In genomic region chr14:25826866-25827265, GRCm38 (mm10) we compare ENCODE assay signal across 24 mouse cellular contexts. TPM values are rescaled to one million over a fixed set of nuclear protein-coding genes. Genes with fewer than 3 reads are reported as not detected.
A peak's percentile ranks its signal among the peaks of the same experiment; 100 is the strongest.
DNase-seq lines count a peak whose midpoint lies in the region; ATAC-seq and TF ChIP-seq lines count a peak whose summit lies in the region.
"Had no signal": no experiment of that assay in that cellular context is flagged by ENCODE, and none has a peak within 500 bp of the region (broad histone marks: within the 10 kb centered on the region; RNA-seq: fewer than 3 reads in every experiment).

No protein-coding gene starts in this region.

- peak; percentile 74 for DNase-seq in 416B (ENCODE audit: low read depth)
- DNase-seq in intestine, embryonic 14.5 days (ENCODE audit: low spot score) = no peak
- no peak for DNase-seq in thymus, postnatal 4 days
- DNase-seq in urinary bladder, postnatal 10 days (ENCODE audit: low spot score) = no peak
- DNase-seq in urinary bladder, adult 2 months (ENCODE audit: low spot score) = no peak
- DNase-seq: adrenal gland, adult 8-10 months; adrenal gland, postnatal 25 days; cerebellum, adult 11-12 months; cerebellum, adult 8-10 months; cerebellum, postnatal 10 days; cerebellum, postnatal 36 days; gastrocnemius, postnatal 10 days; gastrocnemius, postnatal 36 days; heart, adult 2 months; heart, postnatal 14 days had no signal

- no peak for TF ChIP-seq CTCF in intestine, postnatal 0 days (IDR thresholded peaks at IDR 0.05; ENCODE audit: low read depth)

- 86% methylated on average over 2 of the region's 2 CpGs for WGBS in intestine, embryonic 14.5 days
- 55% methylated on average over 2 of the region's 2 CpGs for WGBS in intestine, postnatal 0 days

- peaks cover 9% of the 10 kb centered on the region for H3K4me1 ChIP-seq in intestine, embryonic 14.5 days (replicated peaks; ENCODE audit: control insufficient read depth, insufficient read depth, low read length)
- H3K4me1 ChIP-seq in intestine, postnatal 0 days (replicated peaks; ENCODE audit: control insufficient read depth, insufficient read depth, low read length) = no peaks in the 10 kb centered on the region; the same call in 1 of the 2 replicates
- H3K4me1 ChIP-seq: forebrain, embryonic 13.5 days; hindbrain, embryonic 12.5 days had no signal

- ATAC-seq in intestine, embryonic 14.5 days (replicated peaks; ENCODE audit: low FRiP score, low TSS enrichment, low read depth) = no peak
- peak; percentile 19; the same call in 1 of the 2 replicates for ATAC-seq in intestine, postnatal 0 days
- ATAC-seq: activated CD4-positive, CD25-positive, alpha-beta regulatory T cell, adult 4 months; forebrain, embryonic 13.5 days; forebrain, embryonic 16.5 days had no signal

- H3K4me2 ChIP-seq in intestine, embryonic 14.5 days (ENCODE audit: low read length) = no peak overlapping the region
- H3K4me2 ChIP-seq in intestine, postnatal 0 days (replicated peaks; ENCODE audit: low read depth) = no peak overlapping the region
- H3K4me2 ChIP-seq: forebrain, embryonic 13.5 days; heart, embryonic 13.5 days; hindbrain, embryonic 12.5 days; hindbrain, embryonic 15.5 days had no signal

- no peak overlapping the region for H3K4me3 ChIP-seq in intestine, embryonic 14.5 days (ENCODE audit: low read depth, low read length)
- H3K4me3 ChIP-seq in intestine, postnatal 0 days (ENCODE audit: low read depth, low read length) = no peak overlapping the region
- H3K4me3 ChIP-seq: forebrain, embryonic 10.5 days; forebrain, embryonic 13.5 days; heart, adult 2 months; heart, embryonic 10.5 days; heart, embryonic 13.5 days; hindbrain, embryonic 12.5 days; hindbrain, embryonic 15.5 days had no signal

- no peaks in the 10 kb centered on the region for H3K36me3 ChIP-seq in intestine, embryonic 14.5 days (ENCODE audit: control insufficient read depth, insufficient read depth, low read length)
- no peaks in the 10 kb centered on the region for H3K36me3 ChIP-seq in intestine, postnatal 0 days (ENCODE audit: control insufficient read depth, insufficient read depth)
- H3K36me3 ChIP-seq: forebrain, embryonic 10.5 days; heart, embryonic 10.5 days; heart, embryonic 13.5 days; hindbrain, embryonic 12.5 days; hindbrain, embryonic 15.5 days had no signal

- no peak overlapping the region for H3K9ac ChIP-seq in intestine, embryonic 14.5 days (ENCODE audit: low read length)
- H3K9ac ChIP-seq in intestine, postnatal 0 days (ENCODE audit: low read depth, low read length) = no peak overlapping the region
- H3K9ac ChIP-seq: forebrain, embryonic 13.5 days; heart, embryonic 13.5 days; hindbrain, embryonic 12.5 days; hindbrain, embryonic 15.5 days had no signal

- H3K27me3 ChIP-seq in intestine, embryonic 14.5 days (replicated peaks; ENCODE audit: control insufficient read depth, insufficient read depth, low read length) = no peaks in the 10 kb centered on the region
- H3K27me3 ChIP-seq in intestine, postnatal 0 days (replicated peaks; ENCODE audit: control insufficient read depth, insufficient read depth, low read length) = no peaks in the 10 kb centered on the region
- H3K27me3 ChIP-seq: forebrain, embryonic 13.5 days; heart, embryonic 13.5 days; hindbrain, embryonic 12.5 days; hindbrain, embryonic 15.5 days had no signal

- peak overlapping the region; percentile 52; the same call in 1 of the 2 replicates for H3K27ac ChIP-seq in intestine, embryonic 14.5 days (ENCODE audit: low read depth)
- H3K27ac ChIP-seq in intestine, postnatal 0 days (ENCODE audit: low read depth, low read length) = no peak overlapping the region
- H3K27ac ChIP-seq: forebrain, embryonic 10.5 days; forebrain, embryonic 13.5 days; heart, adult 2 months; heart, embryonic 10.5 days; heart, embryonic 13.5 days; hindbrain, embryonic 12.5 days; hindbrain, embryonic 15.5 days had no signal

- H3K9me3 ChIP-seq in intestine, embryonic 14.5 days (ENCODE audit: control insufficient read depth, low read length) = no peaks in the 10 kb centered on the region
- H3K9me3 ChIP-seq in intestine, postnatal 0 days (ENCODE audit: control insufficient read depth) = no peaks in the 10 kb centered on the region
- H3K9me3 ChIP-seq: forebrain, embryonic 10.5 days; forebrain, embryonic 13.5 days; heart, embryonic 10.5 days; heart, embryonic 13.5 days; hindbrain, embryonic 12.5 days; hindbrain, embryonic 15.5 days had no signal

RNA-seq across cellular contexts. Expression of gene Anxa11, which starts 15.1 kb away (rescaled TPM):
- polyA plus RNA-seq in intestine, embryonic 14.5 days (2014; fragmentation: Nextera tagmentation; extraction: Ambion mirVana) = 66.8 and 68.3 TPM in 2 replicates
- 82.3 and 86.7 TPM in 2 replicates for polyA plus RNA-seq in intestine, postnatal 0 days (2015; fragmentation: Nextera tagmentation; extraction: Ambion mirVana)
- polyA plus RNA-seq in urinary bladder, adult 2 months (2012; rRNA removed) = 65.5 and 84.4 TPM in 2 replicates

RNA-seq across cellular contexts. Expression of gene Zcchc24, which starts 58.0 kb away (rescaled TPM):
- polyA plus RNA-seq in intestine, embryonic 14.5 days (2014; fragmentation: Nextera tagmentation; extraction: Ambion mirVana) = 32.8 and 33.6 TPM in 2 replicates
- polyA plus RNA-seq in intestine, postnatal 0 days (2015; fragmentation: Nextera tagmentation; extraction: Ambion mirVana) = 10.3 and 12.1 TPM in 2 replicates
- polyA plus RNA-seq in urinary bladder, adult 2 months (2012; rRNA removed) = 62.1 and 79.7 TPM in 2 replicates
